ENCODE assay signal across 7 mouse cellular contexts in the genomic region with DNA sequence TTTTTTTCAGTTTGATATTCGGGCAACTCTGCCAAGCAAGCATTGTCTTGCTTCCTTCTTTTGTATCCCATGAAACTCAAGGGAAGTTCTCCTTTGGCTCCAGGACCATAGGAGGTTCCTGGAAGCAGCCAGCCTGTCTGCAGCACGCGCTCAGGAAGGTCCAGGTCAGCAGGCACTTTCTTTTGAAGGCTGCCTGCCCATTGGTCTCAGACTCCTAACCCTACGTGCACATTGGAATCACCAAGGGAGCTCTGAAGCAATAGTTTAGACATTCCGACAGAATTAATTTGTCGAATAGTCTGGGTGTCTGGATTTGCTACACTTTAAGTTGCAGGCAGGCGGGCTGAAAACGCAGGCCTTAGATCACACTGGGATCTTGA. TPM values are rescaled to one million over a fixed set of nuclear protein-coding genes. Genes with fewer than 3 reads are reported as not detected.
DNase-seq lines count a peak whose midpoint lies in the region; ATAC-seq lines count a peak whose summit lies in the region.

No protein-coding gene starts in this region.

- WGBS in embryonic facial prominence, embryonic 13.5 days, result 15% methylated on average over 8 of the region's 8 CpGs
- WGBS in hindbrain, embryonic 12.5 days, result 12% methylated on average over 8 of the region's 8 CpGs
- WGBS in liver, embryonic 12.5 days (ENCODE audit: insufficient replicate concordance), result 32% methylated on average over 8 of the region's 8 CpGs
- 17% methylated on average over 8 of the region's 8 CpGs for WGBS in neural tube, embryonic 15.5 days

- H3K27me3 ChIP-seq in embryonic facial prominence, embryonic 13.5 days, result peaks cover 26% of the 10 kb centered on the region
- H3K27me3 ChIP-seq in hindbrain, embryonic 12.5 days, result peaks cover 20% of the 10 kb centered on the region
- peaks cover 55% of the 10 kb centered on the region for H3K27me3 ChIP-seq in liver, embryonic 12.5 days (replicated peaks)
- peaks cover 14% of the 10 kb centered on the region for H3K27me3 ChIP-seq in neural tube, embryonic 15.5 days (replicated peaks)

- no peaks in the 10 kb centered on the region for H3K9me3 ChIP-seq in embryonic facial prominence, embryonic 13.5 days
- no peaks in the 10 kb centered on the region for H3K9me3 ChIP-seq in hindbrain, embryonic 12.5 days (replicated peaks)
- H3K9me3 ChIP-seq in liver, embryonic 12.5 days (replicated peaks), result no peaks in the 10 kb centered on the region
- no peaks in the 10 kb centered on the region for H3K9me3 ChIP-seq in neural tube, embryonic 15.5 days (replicated peaks)

- DNase-seq in adrenal gland, postnatal 10 days, result peak; percentile 57
- no peak for DNase-seq in cerebellum, postnatal 25 days
- DNase-seq in spleen, postnatal 36 days (ENCODE audit: low spot score in 2 of 2), result no peak

- peak overlapping the region; percentile 74 for H3K4me2 ChIP-seq in embryonic facial prominence, embryonic 13.5 days
- peak overlapping the region; percentile 83 for H3K4me2 ChIP-seq in hindbrain, embryonic 12.5 days (replicated peaks)
- H3K4me2 ChIP-seq in liver, embryonic 12.5 days, result peak overlapping the region; percentile 90
- H3K4me2 ChIP-seq in neural tube, embryonic 15.5 days, result peak overlapping the region; percentile 97

- H3K4me3 ChIP-seq in embryonic facial prominence, embryonic 13.5 days, result peak overlapping the region; percentile 65
- peak overlapping the region; percentile 48 for H3K4me3 ChIP-seq in hindbrain, embryonic 12.5 days
- H3K4me3 ChIP-seq in liver, embryonic 12.5 days, result peak overlapping the region; percentile 62
- H3K4me3 ChIP-seq in neural tube, embryonic 15.5 days (replicated peaks), result peak overlapping the region; percentile 59

- no peaks in the 10 kb centered on the region for H3K36me3 ChIP-seq in embryonic facial prominence, embryonic 13.5 days
- no peaks in the 10 kb centered on the region for H3K36me3 ChIP-seq in hindbrain, embryonic 12.5 days
- H3K36me3 ChIP-seq in liver, embryonic 12.5 days, result no peaks in the 10 kb centered on the region
- no peaks in the 10 kb centered on the region for H3K36me3 ChIP-seq in neural tube, embryonic 15.5 days

- ATAC-seq in embryonic facial prominence, embryonic 13.5 days (ENCODE audit: insufficient number of reproducible peaks, insufficient read depth, low FRiP score, low TSS enrichment, low read depth), result no peak
- ATAC-seq in hindbrain, embryonic 12.5 days (ENCODE audit: low FRiP score), result no peak
- no peak for ATAC-seq in liver, embryonic 12.5 days
- no peak for ATAC-seq in neural tube, embryonic 15.5 days (ENCODE audit: low FRiP score)

- H3K27ac ChIP-seq in embryonic facial prominence, embryonic 13.5 days, result peak overlapping the region; percentile 60; the same call in 1 of the 2 replicates
- H3K27ac ChIP-seq in hindbrain, embryonic 12.5 days, result no peak overlapping the region
- H3K27ac ChIP-seq in liver, embryonic 12.5 days, result no peak overlapping the region
- H3K27ac ChIP-seq in neural tube, embryonic 15.5 days (replicated peaks), result peak overlapping the region; percentile 72; the same call in 1 of the 2 replicates

- peak overlapping the region; percentile 76 for H3K9ac ChIP-seq in embryonic facial prominence, embryonic 13.5 days
- H3K9ac ChIP-seq in hindbrain, embryonic 12.5 days, result peak overlapping the region; percentile 57; the same call in 1 of the 2 replicates
- H3K9ac ChIP-seq in liver, embryonic 12.5 days, result peak overlapping the region; percentile 61; the same call in 1 of the 2 replicates
- peak overlapping the region; percentile 58 for H3K9ac ChIP-seq in neural tube, embryonic 15.5 days (replicated peaks)

- peaks cover 10% of the 10 kb centered on the region; the same call in 1 of the 2 replicates for H3K4me1 ChIP-seq in embryonic facial prominence, embryonic 13.5 days
- H3K4me1 ChIP-seq in hindbrain, embryonic 12.5 days, result 0 out of 2 replicates have a peak, but pooled peaks cover 2% of the 10 kb centered on the region
- H3K4me1 ChIP-seq in liver, embryonic 12.5 days, result peaks cover 10% of the 10 kb centered on the region; the same call in 1 of the 2 replicates
- H3K4me1 ChIP-seq in neural tube, embryonic 15.5 days, result peaks cover 14% of the 10 kb centered on the region

RNA-seq across cellular contexts. Expression of gene Nod1, which starts 0.7 kb away (rescaled TPM):
- 10 to 100 TPM in 1 of 2 experiments, 1 to 10 TPM in 1; 8.9 to 13.7 TPM for total RNA-seq in adrenal gland, postnatal 10 days (2021)
- polyA plus RNA-seq in embryonic facial prominence, embryonic 13.5 days (2015; fragmentation: Nextera tagmentation; extraction: Ambion mirVana), result 4.9 and 7.2 TPM in 2 replicates
- polyA plus RNA-seq in hindbrain, embryonic 12.5 days (2016; fragmentation: Nextera tagmentation; extraction: Ambion mirVana), result 4.8 and 5.1 TPM in 2 replicates
- polyA plus RNA-seq in liver, embryonic 12.5 days (2016; fragmentation: Nextera tagmentation; extraction: Ambion mirVana), result 1.9 and 2.2 TPM in 2 replicates
- 3.6 and 4.5 TPM in 2 replicates for polyA plus RNA-seq in neural tube, embryonic 15.5 days (2015; fragmentation: Nextera tagmentation; extraction: Ambion mirVana)

RNA-seq across cellular contexts. Expression of gene Ggct, which starts 21.0 kb away (rescaled TPM):
- total RNA-seq in adrenal gland, postnatal 10 days (2021), result 1 to 10 TPM; 8.3 to 9.2 TPM
- polyA plus RNA-seq in embryonic facial prominence, embryonic 13.5 days (2015; fragmentation: Nextera tagmentation; extraction: Ambion mirVana), result 9.9 and 10.8 TPM in 2 replicates
- polyA plus RNA-seq in hindbrain, embryonic 12.5 days (2016; fragmentation: Nextera tagmentation; extraction: Ambion mirVana), result 12.2 and 17.9 TPM in 2 replicates
- 6.9 and 7.4 TPM in 2 replicates for polyA plus RNA-seq in liver, embryonic 12.5 days (2016; fragmentation: Nextera tagmentation; extraction: Ambion mirVana)
- 17.6 and 18.4 TPM in 2 replicates for polyA plus RNA-seq in neural tube, embryonic 15.5 days (2015; fragmentation: Nextera tagmentation; extraction: Ambion mirVana)

Comparison
In these comparisons a context has a peak if more than half of its experiments do, and no peak if none do; other contexts are left out.
1. H3K27ac ChIP-seq: peak in embryonic facial prominence, embryonic 13.5 days (single experiment) and neural tube, embryonic 15.5 days (single experiment); none in hindbrain, embryonic 12.5 days (single experiment) and liver, embryonic 12.5 days (single experiment).
2. Peak in every context shown above with its lines, with median percentiles within 50 percentile points of each other: H3K4me2 ChIP-seq, H3K4me3 ChIP-seq and H3K9ac ChIP-seq.